Mouse (Mus musculus) midbrain, postnatal 0 days (tissue): ENCODE data around the gene Ptprj. TPM values are rescaled to one million over a fixed set of nuclear protein-coding genes. Genes with fewer than 3 reads are reported as not detected.
A peak's percentile ranks its signal among the peaks of the same experiment; 100 is the strongest.
"Not testable (repeated sequence)": the region's sequence is repeated elsewhere in the genome, so short reads cannot be mapped to it uniquely, and the experiment has no call there.

ENCODE experiments used
- ATAC-seq: fragments of 200-750 bp; cut with Nextera tagmentation; 2 replicates; pipeline ENCODE4 v1.8.0; 2017; ENCODE audit warnings: moderate number of reproducible peaks, mild to moderate bottlenecking, moderate TSS enrichment, moderate library complexity; ENCODE audit not compliant: low FRiP score
- DNase-seq: peaks from one replicate; pipeline ENCODE4 v3.0.0-alpha.2; 2015; ENCODE audit warnings: low spot score
- H3K27ac ChIP-seq: fragments of 300-500 bp; sonication (generic); 2 replicates; pipeline ENCODE4 v1.5.1; 2014; ENCODE audit warnings: low read depth, mild to moderate bottlenecking, low read length, mixed read lengths
- H3K27me3 ChIP-seq: fragments of 300-500 bp; sonication (generic); 2 replicates; pipeline ENCODE4 v1.6.1; 2014; ENCODE audit warnings: low read length, control low read depth, mixed read lengths; ENCODE audit not compliant: insufficient read depth
- H3K36me3 ChIP-seq: fragments of 300-500 bp; sonication (generic); 2 replicates; pipeline ENCODE4 v1.6.1; 2014; ENCODE audit warnings: low read length, control low read depth, mixed read lengths; ENCODE audit not compliant: insufficient read depth
- H3K4me1 ChIP-seq: fragments of 300-500 bp; sonication (generic); 2 replicates; pipeline ENCODE4 v1.6.1; 2014; ENCODE audit warnings: mild to moderate bottlenecking, control low read depth, antibody characterized with exemption, low read length, mixed read lengths; ENCODE audit not compliant: insufficient read depth
- H3K4me2 ChIP-seq: fragments of 300-500 bp; sonication (generic); 2 replicates; pipeline ENCODE4 v1.6.1; 2014; ENCODE audit warnings: low read depth, mild to moderate bottlenecking, low read length, mixed read lengths; ENCODE audit not compliant: poor library complexity, severe bottlenecking
- H3K4me3 ChIP-seq: fragments of 300-500 bp; sonication (generic); 2 replicates; pipeline ENCODE4 v1.5.1; 2014; ENCODE audit warnings: low read depth, mild to moderate bottlenecking, low read length, moderate library complexity
- H3K9ac ChIP-seq: fragments of 300-500 bp; sonication (generic); replicated peaks from 2 replicates; pipeline ENCODE4 v1.6.1; 2014; ENCODE audit warnings: mild to moderate bottlenecking, low read length, moderate library complexity, mixed read lengths; ENCODE audit not compliant: poor library complexity, severe bottlenecking
- H3K9me3 ChIP-seq: fragments of 300-500 bp; sonication (generic); 2 replicates; pipeline ENCODE4 v1.6.1; 2016; ENCODE audit warnings: low read length, control low read depth
- CTCF ChIP-seq: IDR thresholded peaks from 2 replicates; pipeline ENCODE4 v1.5.1; 2016; ENCODE audit warnings: antibody characterized with exemption, mild to moderate bottlenecking
- WGBS: fragments of 180-500 bp; shearing (Covaris S2); extraction: QIAGEN DNeasy Blood & Tissue Kit; methylation state at CpG from one replicate; pipeline ENCODE4 v1.1.7; 2014; 5-methylcytosine and 5-hydroxymethylcytosine counted together
- polyA plus RNA-seq: library from polyadenylated mRNA; unstranded; fragments of >200 nt; fragmentation: Nextera tagmentation; extraction: Ambion mirVana; gene quantifications from 2 replicates; pipeline ENCODE4 v1.2.1, GENCODE M21; 2015
- total RNA-seq: library from RNA; depleted of rRNA; stranded (reverse); fragments of >200 nt; gene quantifications from 2 replicates; pipeline ENCODE4 v1.2.3, GENCODE M21; 2014

The Ptprj gene
- total and polyA plus RNA-seq, 2 experiments from 2014 or later, result 4.3 to 36.6 TPM

DNA sequence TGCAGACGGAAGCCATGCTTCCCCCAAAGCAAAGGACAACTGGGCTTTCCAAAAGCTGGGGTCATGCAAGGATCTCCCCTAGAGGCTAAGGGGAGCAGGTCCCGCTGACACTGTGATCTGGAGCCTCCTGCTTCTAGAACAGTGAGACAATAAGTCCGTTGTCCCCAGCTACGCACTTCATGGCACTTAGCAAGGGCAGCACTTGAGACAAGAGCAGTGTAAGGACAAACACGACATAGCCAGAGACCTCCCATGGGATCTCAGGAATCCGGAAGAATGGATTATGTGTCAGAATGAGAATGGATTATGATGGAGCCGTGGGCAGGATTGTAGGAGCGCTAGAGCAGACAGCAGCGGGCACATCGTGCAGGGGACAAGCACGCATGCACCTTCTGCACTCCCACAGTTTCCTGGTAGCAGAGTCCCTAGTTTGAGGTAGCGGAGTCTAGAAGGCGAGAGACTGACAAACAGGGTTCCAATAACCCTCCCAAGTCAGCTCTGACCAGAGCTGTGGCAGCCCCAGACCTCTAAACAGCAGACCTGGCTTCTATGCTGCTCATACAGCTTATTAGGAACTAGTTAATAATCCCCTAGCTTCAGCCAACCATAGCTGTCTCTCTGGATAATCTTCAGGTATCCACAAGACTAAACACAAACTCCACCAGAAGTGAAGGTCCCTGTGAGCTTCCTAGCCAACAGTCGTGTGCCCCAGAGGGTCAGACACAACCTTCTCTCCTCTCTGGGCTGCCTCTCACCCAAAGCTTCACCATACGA lies 131.3 kb downstream of the Ptprj start:
- ATAC-seq (no peak), DNase-seq (no peak)
- 87% methylated on average over 15 of the region's 15 CpGs for WGBS
- H3K4me2 ChIP-seq, result no peak overlapping the region
- no peak for TF ChIP-seq CTCF
- no peak overlapping the region for H3K27ac ChIP-seq
- H3K9ac ChIP-seq, result no peak overlapping the region
- peaks cover 36% of the 10 kb centered on the region for H3K36me3 ChIP-seq
- H3K9me3 ChIP-seq, result no peaks in the 10 kb centered on the region
- no peak overlapping the region for H3K4me3 ChIP-seq
- no peaks in the 10 kb centered on the region for H3K4me1 ChIP-seq
- H3K27me3 ChIP-seq, result no peaks in the 10 kb centered on the region

DNA sequence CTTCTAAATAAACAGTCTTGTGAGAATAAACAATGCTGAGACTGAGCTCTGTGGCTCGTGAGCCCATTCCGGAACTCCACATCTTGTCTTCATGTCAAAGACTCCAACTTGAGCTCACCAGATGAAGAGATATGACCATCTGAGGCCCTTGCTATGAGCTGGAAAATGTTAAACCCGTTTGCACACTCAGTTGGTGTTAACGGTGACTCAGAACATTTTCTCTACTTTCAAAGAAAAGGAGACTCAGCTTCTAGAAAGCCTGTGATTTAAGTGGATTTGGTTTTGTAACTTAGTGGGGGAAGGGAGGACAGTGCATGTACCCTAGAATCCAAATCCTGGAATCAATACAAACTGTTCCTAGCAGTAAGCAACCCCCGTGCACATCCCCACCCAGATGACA lies 136.6 kb downstream of the Ptprj start:
- Histone ChIP-seq H3K4me1 (no peaks in the 10 kb centered on the region), H3K9me3 (no peaks in the 10 kb centered on the region), H3K9ac (no peak overlapping the region), H3K4me2 (no peak overlapping the region), H3K27me3 (no peaks in the 10 kb centered on the region), H3K27ac (no peak overlapping the region), H3K36me3 (peaks cover under 1% of the 10 kb centered on the region; the same call in 1 of the 2 replicates), H3K4me3 (no peak overlapping the region)
- WGBS, result 84% methylated on average over 5 of the region's 5 CpGs
- DNase-seq (no peak), ATAC-seq (no peak)
- no peak for TF ChIP-seq CTCF

DNA sequence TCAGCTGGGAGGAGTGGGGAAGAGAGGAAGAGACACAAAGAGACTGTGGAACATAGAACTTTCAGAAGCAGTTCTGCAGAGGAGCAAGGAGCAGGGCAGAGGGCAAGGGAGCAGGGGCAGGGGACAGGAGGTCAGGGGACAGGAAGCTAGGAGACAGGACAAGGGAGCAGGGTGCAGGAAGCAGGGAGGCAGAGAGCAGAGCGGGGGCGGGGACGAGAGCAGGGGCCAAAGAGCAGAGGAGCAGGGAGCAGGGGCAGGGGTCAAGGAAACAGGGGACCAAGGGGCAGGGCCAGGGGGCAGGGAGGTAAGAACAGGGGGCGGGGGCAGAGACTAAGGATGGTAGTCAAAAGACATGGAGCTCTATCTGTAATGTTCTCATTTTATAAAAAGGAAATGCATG lies 138.6 kb downstream of the Ptprj start:
- not testable (repeated sequence) for H3K36me3 ChIP-seq, ATAC-seq, H3K4me3 ChIP-seq, H3K27me3 ChIP-seq, H3K9ac ChIP-seq, H3K9me3 ChIP-seq, H3K4me2 ChIP-seq, H3K4me1 ChIP-seq, H3K27ac ChIP-seq, DNase-seq
- WGBS, result 52% methylated on average over 4 of the region's 4 CpGs

DNA sequence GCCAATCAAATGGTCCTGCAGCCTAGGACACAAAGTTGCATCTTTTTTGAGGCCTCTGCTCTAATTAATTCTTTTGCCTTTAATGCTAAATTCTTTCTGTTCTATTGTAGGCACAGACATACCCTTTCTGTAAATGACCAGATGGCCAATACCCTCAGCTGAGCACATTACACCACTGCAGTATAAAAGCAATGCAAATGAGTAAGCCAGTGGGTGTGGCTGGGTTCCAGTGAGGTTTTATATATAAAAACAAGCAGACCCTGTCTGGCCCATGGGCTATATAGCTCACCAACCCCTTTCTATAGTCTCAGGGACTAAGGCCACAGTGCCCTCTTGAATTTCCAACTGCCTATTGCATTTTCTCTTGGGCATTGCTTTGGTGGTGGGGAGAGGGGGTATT lies 140.3 kb downstream of the Ptprj start:
- not testable (repeated sequence) for H3K27ac ChIP-seq, H3K4me2 ChIP-seq, H3K9ac ChIP-seq, H3K36me3 ChIP-seq, DNase-seq, H3K4me1 ChIP-seq, H3K9me3 ChIP-seq, ATAC-seq, H3K4me3 ChIP-seq, H3K27me3 ChIP-seq

DNA sequence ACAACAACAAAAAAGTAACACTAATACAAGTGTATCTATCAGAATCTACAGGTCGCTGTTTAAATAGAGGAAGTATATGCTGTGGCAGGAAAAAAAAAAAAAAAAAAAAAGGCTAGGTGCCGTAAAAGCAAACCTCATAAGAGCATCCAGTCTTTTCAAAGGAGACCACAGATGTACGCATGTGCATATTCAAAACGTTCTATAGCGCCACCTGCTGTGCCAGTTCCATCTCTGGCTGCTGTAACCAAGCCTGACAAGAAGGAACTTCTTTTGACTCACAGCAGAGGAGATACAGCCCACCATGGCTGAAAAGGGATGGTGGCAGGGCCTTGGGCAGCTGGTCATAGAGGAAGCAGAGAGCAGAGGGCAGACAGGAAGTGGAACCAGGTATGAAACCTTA lies 143.0 kb downstream of the Ptprj start:
- not testable (repeated sequence) for H3K27ac ChIP-seq

GRCm38 (mm10) chr2:90429782-90430181 lies 150.7 kb downstream of the Ptprj start:
- DNase-seq, ATAC-seq, H3K27me3 ChIP-seq, H3K4me3 ChIP-seq, H3K27ac ChIP-seq, H3K9ac ChIP-seq, H3K9me3 ChIP-seq, H3K4me2 ChIP-seq, H3K4me1 ChIP-seq, H3K36me3 ChIP-seq: not testable (repeated sequence)
- no CpG with 5 or more reads among the region's 4 CpGs for WGBS

More for the DNA sequence above, 143.0 kb downstream of the Ptprj start:
- H3K4me1 ChIP-seq, ATAC-seq, H3K27me3 ChIP-seq, H3K9me3 ChIP-seq, H3K4me3 ChIP-seq, DNase-seq, H3K36me3 ChIP-seq, H3K9ac ChIP-seq, H3K4me2 ChIP-seq: not testable (repeated sequence)
- WGBS, result 81% methylated on average over 1 of the region's 5 CpGs

DNA sequence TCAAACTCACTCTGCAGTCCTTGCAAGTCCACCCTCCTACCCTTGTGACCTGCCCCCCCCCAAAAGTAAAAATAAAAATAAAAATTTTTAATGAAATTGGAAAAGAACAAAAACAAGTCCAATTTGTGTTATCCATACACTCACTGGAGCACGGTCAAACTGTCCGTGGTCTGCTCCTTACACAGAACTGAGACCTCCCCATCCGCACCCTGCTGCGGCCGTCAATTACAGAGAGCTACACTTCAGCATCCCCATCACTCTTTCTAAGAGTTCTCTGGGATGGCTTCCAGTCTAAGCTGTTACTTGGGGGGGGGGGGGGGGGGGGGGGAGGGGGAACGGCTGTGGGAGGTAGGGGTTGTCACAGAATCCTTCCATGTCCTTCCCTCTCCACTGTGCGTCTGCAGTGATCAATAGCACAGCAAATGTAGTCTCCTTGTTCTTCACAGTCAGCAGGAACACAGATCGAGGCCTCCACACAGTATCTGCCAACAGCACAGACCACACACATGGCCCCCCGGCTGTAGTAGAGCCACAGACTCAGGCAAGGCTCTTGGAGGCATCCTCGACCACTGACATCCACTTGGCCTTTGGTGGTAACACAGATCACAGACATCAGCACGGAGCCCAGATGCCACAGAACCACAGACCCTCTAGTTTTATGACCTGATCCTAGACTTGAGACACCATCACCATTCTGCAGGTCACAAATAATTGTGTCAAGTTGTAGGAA lies 151.3 kb downstream of the Ptprj start:
- not testable (repeated sequence) for H3K9me3 ChIP-seq, H3K27me3 ChIP-seq, H3K4me3 ChIP-seq, H3K9ac ChIP-seq, H3K4me2 ChIP-seq, DNase-seq, H3K36me3 ChIP-seq, H3K27ac ChIP-seq, H3K4me1 ChIP-seq
- peak; percentile 31; the same call in 1 of the 2 replicates for ATAC-seq
- WGBS, result no CpG with 5 or more reads among the region's 11 CpGs

DNA sequence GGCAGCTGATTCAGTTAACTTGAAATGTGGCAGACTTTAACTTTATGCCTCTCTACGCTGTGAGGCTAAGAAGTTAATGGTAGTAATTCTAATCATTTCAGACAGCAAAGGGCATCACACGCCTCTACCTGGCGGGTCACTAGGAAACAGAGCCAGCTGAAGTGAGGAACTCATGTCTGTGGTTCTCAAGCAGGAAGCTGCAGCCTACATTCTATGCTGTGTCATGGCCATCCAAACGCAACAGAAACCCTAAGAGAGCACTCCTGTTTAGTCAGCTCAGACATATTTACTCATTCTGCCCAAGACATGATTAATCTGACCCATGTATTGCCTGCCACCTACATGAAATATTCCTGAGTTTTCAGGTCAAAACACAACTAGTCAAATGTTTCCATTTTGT lies 155.5 kb downstream of the Ptprj start:
- ATAC-seq, H3K4me2 ChIP-seq, H3K4me3 ChIP-seq: not testable (repeated sequence)

More for the DNA sequence above, 155.5 kb downstream of the Ptprj start:
- H3K9me3 ChIP-seq, H3K27ac ChIP-seq, H3K9ac ChIP-seq, DNase-seq, H3K27me3 ChIP-seq, H3K36me3 ChIP-seq, H3K4me1 ChIP-seq: not testable (repeated sequence)
- WGBS, result no CpG with 5 or more reads among the region's 4 CpGs
